Mouse (Mus musculus) forebrain, embryonic 14.5 days (tissue): Measurements from ENCODE around the gene Tagln3. TPM values are rescaled to one million over a fixed set of nuclear protein-coding genes. Genes with fewer than 3 reads are reported as not detected.

Source experiments
- ATAC-seq: fragments of 200-750 bp; cut with Nextera tagmentation; 2 replicates; pipeline ENCODE4 v1.8.0; 2017; ENCODE audit warnings: mild to moderate bottlenecking, moderate library complexity
- DNase-seq: peaks from one replicate; pipeline ENCODE4 v3.0.0-alpha.2; 2015; ENCODE audit warnings: low spot score
- H3K27ac ChIP-seq: fragments of 300-500 bp; sonication (generic); 2 replicates; pipeline ENCODE4 v1.5.1; 2014; ENCODE audit warnings: low read depth, mild to moderate bottlenecking, control low read depth, low read length, moderate library complexity
- H3K27me3 ChIP-seq: fragments of 300-500 bp; sonication (generic); replicated peaks from 2 replicates; pipeline ENCODE4 v1.6.1; 2014; ENCODE audit warnings: low read length, control low read depth, mixed read lengths; ENCODE audit not compliant: control insufficient read depth, insufficient read depth
- H3K36me3 ChIP-seq: fragments of 300-500 bp; sonication (generic); 2 replicates; pipeline ENCODE4 v1.6.1; 2014; ENCODE audit warnings: low read length, control low read depth; ENCODE audit not compliant: control insufficient read depth, insufficient read depth
- H3K4me1 ChIP-seq: fragments of 300-500 bp; sonication (generic); 2 replicates; pipeline ENCODE4 v1.6.1; 2014; ENCODE audit warnings: antibody characterized with exemption, low read length, control low read depth; ENCODE audit not compliant: control insufficient read depth, insufficient read depth
- H3K4me2 ChIP-seq: fragments of 300-500 bp; sonication (generic); 2 replicates; pipeline ENCODE4 v1.6.1; 2014; ENCODE audit warnings: mild to moderate bottlenecking, control low read depth, low read length
- H3K4me3 ChIP-seq: fragments of 300-500 bp; sonication (generic); 2 replicates; pipeline ENCODE4 v1.5.1; 2014; ENCODE audit warnings: low read depth, low read length, control low read depth
- H3K9ac ChIP-seq: fragments of 300-500 bp; sonication (generic); 2 replicates; pipeline ENCODE4 v1.6.1; 2014; ENCODE audit warnings: mild to moderate bottlenecking, low read length, control low read depth, moderate library complexity
- H3K9me3 ChIP-seq: fragments of 300-500 bp; sonication (generic); replicated peaks from 2 replicates; pipeline ENCODE4 v1.6.1; 2016; ENCODE audit warnings: low read length, control low read depth, mixed read lengths; ENCODE audit not compliant: control insufficient read depth
- WGBS: fragments of 180-500 bp; shearing (Covaris S2); extraction: QIAGEN DNeasy Blood & Tissue Kit; methylation state at CpG from one replicate; pipeline ENCODE4 v1.1.7; 2014; 5-methylcytosine and 5-hydroxymethylcytosine counted together
- polyA plus RNA-seq: library from polyadenylated mRNA; unstranded; fragments of >200 nt; fragmentation: Nextera tagmentation; extraction: Ambion mirVana; gene quantifications from 2 replicates; pipeline ENCODE4 v1.2.1, GENCODE M21; 2014

Gene Tagln3
- polyA plus RNA-seq, 1 experiment from 2014 or later = 598 TPM

DNA sequence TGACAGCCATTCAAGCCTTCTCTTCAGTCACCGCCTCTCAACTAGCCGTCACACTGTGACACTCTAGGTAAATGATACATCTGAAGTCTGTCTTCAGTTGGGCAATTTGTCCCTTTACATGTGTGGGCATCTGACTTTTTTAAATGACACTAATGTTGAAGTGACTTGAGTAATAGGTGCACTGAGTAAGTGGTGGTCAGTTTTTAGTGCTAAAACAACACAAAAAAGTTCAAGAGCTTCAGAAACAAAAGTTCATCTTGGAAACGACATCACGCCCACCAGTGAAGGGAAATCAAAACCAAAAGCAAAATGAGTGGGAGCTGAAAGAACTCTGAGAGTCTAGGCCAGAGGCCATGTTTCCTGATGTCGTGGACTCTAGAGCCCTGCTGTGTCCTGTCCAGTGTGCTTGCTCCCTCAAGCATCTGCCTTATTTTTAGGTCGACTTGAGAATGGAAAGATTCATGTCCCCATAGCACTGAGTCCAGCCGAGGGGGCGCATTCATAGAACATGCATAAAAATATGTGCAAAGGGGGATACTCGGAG is 34.4 kb upstream of the Tagln3 start:
- Histone ChIP-seq H3K27me3 (no peaks in the 10 kb centered on the region), H3K4me3 (no peak overlapping the region), H3K4me1 (no peaks in the 10 kb centered on the region), H3K27ac (no peak overlapping the region), H3K9ac (no peak overlapping the region), H3K9me3 (no peaks in the 10 kb centered on the region), H3K4me2 (no peak overlapping the region), H3K36me3 (0 out of 2 replicates have a peak, but pooled peaks cover 3% of the 10 kb centered on the region)
- WGBS = 85% methylated on average over 9 of the region's 9 CpGs
- DNase-seq = no peak
- ATAC-seq = no peak

DNA sequence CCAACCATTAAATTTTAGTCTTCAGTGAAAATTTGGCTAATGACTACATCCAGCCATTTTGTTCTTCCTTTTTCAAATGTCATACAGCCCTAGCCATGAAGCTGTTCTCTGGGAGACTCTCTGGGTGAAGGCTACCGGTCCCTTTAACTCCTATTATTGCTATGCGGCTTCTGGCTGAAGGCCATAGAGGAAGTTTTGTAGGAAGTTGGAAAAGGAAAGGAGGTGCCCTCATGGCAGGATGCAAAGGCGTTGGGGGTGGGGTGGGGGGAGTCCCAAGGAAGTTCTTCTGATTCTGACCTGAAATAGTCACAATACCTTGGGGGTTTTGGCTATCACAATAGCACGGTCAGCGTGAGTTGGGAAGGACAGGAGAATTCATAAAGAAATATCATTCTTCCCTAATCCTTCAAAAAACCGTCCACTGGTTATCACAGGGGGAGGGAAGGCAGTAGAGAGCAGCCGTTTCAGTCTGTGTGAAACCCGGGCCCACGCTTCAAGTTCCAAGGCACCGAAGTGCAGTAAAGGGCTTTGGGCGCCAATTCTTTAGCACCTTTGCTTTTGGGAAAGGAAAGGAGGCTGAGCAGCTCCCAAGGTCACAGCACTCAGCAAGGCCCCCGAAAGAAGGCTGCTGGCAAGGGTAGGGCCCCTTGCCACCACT is 33.1 kb upstream of the Tagln3 start:
- ATAC-seq (peak; percentile 42; the same call in 1 of the 2 replicates), DNase-seq (no peak)
- Histone ChIP-seq H3K4me1 (no peaks in the 10 kb centered on the region), H3K27ac (no peak overlapping the region), H3K4me2 (no peak overlapping the region), H3K4me3 (no peak overlapping the region), H3K36me3 (0 out of 2 replicates have a peak, but pooled peaks cover 3% of the 10 kb centered on the region), H3K9ac (no peak overlapping the region), H3K27me3 (no peaks in the 10 kb centered on the region), H3K9me3 (no peaks in the 10 kb centered on the region)
- WGBS = 92% methylated on average over 12 of the region's 12 CpGs

DNA sequence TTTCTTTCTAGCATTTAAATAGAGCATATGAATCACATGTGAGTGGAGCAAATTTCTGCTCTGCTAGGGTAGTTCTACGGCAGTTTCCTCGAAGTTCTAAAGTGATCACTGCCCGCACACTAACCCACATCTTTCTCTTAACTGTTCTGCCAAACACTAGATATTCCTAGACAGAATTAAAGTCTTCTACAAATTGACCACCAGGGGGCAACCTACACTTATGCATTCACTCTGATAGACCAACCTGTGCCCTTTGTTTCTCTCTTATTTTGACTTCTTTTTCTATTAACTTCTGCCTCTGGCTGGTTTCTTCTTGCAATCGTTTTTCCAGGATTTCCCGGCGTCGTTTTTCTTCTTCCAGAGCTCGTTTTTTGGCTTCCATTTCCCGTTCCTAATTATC is 32.4 kb upstream of the Tagln3 start:
- H3K4me2 ChIP-seq = no peak overlapping the region
- H3K27me3 ChIP-seq = no peaks in the 10 kb centered on the region
- 34% methylated on average over 9 of the region's 9 CpGs for WGBS
- H3K4me1 ChIP-seq = no peaks in the 10 kb centered on the region
- H3K9ac ChIP-seq = no peak overlapping the region
- no peak overlapping the region for H3K27ac ChIP-seq
- no peak overlapping the region for H3K4me3 ChIP-seq
- ATAC-seq (peak; percentile 85), DNase-seq (peak; percentile 90)
- no peaks in the 10 kb centered on the region for H3K9me3 ChIP-seq
- 0 out of 2 replicates have a peak, but pooled peaks cover 3% of the 10 kb centered on the region for H3K36me3 ChIP-seq

DNA sequence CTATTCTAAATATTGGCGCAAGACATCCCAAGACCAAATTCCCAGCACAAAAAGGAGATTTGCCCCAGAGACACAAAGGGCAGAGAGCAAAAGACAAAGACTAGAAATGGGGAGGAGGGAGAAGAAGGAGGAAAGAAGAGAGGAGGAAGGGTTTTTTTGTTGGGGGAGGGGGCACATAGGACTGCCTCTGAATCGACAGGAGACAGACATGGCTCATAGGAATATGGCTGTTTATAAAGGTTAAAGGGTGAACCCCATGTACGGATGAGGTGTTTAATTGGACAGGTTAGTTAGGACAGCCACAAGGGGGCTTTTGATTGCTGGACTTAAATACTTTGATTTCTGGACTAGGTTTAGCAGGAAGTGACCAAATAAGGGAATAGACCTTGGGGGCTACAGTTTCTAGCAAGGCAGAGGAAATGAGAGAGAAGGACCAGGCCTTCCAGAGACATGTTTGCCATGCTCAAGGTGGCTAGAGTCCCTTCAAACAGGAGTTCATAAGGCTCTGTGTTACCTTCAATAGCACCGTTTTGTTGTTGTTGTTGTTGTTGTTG is 19.3 kb upstream of the Tagln3 start:
- DNase-seq = no peak
- H3K27ac ChIP-seq = no peak overlapping the region
- H3K4me2 ChIP-seq = peak overlapping the region; percentile 60; the same call in 1 of the 2 replicates
- H3K9ac ChIP-seq = peak overlapping the region; percentile 95; the same call in 1 of the 2 replicates
- WGBS = 72% methylated on average over 4 of the region's 4 CpGs
- 0 out of 2 replicates have a peak, but pooled peaks have one; percentile 6 for ATAC-seq
- H3K27me3 ChIP-seq = no peaks in the 10 kb centered on the region
- 0 out of 2 replicates have a peak, but pooled peaks cover 7% of the 10 kb centered on the region for H3K36me3 ChIP-seq
- H3K4me3 ChIP-seq = peak overlapping the region; percentile 77; the same call in 1 of the 2 replicates
- H3K9me3 ChIP-seq = no peaks in the 10 kb centered on the region
- H3K4me1 ChIP-seq = peaks cover 13% of the 10 kb centered on the region

DNA sequence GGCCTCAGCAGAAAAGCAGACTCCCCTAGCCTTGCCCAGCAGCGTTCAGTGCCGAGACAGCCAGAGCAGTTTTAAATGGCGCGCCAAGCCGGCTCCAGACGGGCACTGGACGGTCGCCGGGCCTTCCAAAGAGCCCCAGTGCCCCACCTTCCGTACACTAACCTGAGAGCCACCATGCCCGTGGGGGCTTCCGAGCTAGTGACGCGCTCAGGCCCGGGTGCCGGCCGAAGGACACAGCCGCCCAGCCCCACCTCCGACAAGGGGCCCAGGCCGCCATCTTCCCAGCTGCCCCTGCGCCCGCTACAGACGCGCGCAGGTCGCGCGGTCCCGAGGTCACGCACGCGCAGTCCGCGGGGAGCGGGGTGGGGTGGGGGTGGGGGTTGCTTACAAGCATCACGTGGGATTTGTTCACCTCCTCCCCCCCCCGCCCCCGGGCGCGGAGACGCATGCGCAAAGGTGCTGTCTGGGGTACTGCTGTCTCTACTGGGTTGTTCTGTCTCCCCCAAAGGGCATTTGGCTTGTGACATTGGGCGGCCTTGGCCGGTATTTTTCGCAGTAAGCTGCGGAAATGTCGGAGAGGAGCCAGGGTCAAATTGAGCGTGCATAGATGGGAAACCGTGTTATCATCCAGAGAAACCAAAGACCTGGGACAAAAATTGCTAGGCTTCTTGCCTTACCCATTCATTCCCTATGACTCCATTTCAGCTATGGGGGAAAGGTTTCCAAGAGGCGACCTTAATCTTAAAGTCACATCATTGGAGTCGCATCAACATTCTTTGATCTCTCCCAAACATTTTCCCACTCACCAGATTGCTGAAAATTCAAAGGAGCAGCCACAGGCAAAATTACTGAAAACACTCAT is 18.4 kb upstream of the Tagln3 start, which contains the start of gene Abhd10:
Gene Abhd10, minus strand, starts transcription at position 341 of the 862 bp plus-strand sequence.
- Histone ChIP-seq H3K9ac (peak within 1 kb of the TSS; percentile 95), H3K4me2 (peak within 1 kb of the TSS; percentile 60), H3K4me1 (peaks cover 13% of the 10 kb centered on the region), H3K27me3 (no peaks in the 10 kb centered on the region), H3K4me3 (peak within 1 kb of the TSS; percentile 77), H3K36me3 (no peaks in the 10 kb centered on the region), H3K27ac (peak within 1 kb of the TSS; percentile 89), H3K9me3 (no peaks in the 10 kb centered on the region)
- WGBS = under 1% methylated on average over 51 of the region's 51 CpGs
- ATAC-seq = peak; percentile 97
- DNase-seq = peak; percentile 96

DNA sequence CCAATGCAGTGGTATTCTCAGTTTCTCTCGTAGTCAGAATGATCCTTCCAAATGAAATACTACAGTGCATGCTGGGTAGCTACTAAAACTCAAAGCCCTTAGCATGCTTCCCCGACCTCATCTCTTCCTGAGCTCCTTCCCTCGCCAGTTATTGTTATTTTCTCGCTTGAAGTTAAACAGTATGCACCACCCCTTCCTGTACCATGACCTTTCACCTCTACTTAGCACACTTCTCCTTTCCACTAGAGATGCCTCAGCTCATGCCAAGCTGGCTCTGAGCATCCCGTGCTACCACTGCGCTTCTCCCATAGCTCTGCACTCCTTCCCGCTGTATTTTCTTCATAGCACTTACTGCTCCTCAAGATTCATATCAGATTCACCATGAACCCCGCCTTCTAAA is 13.5 kb upstream of the Tagln3 start:
- no peak for ATAC-seq
- H3K9ac ChIP-seq = no peak overlapping the region
- peaks cover 8% of the 10 kb centered on the region for H3K4me1 ChIP-seq
- no peak overlapping the region for H3K4me3 ChIP-seq
- no peaks in the 10 kb centered on the region for H3K9me3 ChIP-seq
- H3K4me2 ChIP-seq = no peak overlapping the region
- H3K36me3 ChIP-seq = peaks cover 35% of the 10 kb centered on the region
- no peak overlapping the region for H3K27ac ChIP-seq
- WGBS = 93% methylated on average over 8 of the region's 8 CpGs
- H3K27me3 ChIP-seq = no peaks in the 10 kb centered on the region
- DNase-seq = no peak

DNA sequence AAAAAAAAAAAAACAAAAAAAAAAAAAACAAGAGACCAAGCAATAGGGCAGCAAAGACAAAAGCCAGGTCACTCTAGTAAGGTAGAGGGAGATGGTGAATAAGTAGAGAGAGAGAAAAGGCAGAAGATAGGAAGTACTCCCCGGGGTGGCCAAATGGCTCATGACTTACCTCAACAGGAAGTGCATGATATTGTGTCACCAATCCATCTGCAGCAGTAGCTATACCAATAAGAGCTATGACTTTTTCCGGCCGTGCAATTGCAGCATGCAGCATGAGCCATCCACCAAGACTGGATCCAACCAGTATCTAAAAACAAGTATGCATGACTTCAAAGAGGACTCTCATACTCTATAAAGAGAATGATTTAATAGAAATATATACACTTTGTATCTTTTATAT is 12.3 kb upstream of the Tagln3 start:
- Histone ChIP-seq H3K36me3 (peaks cover 46% of the 10 kb centered on the region), H3K4me1 (peaks cover 8% of the 10 kb centered on the region), H3K4me3 (no peak overlapping the region), H3K9me3 (no peaks in the 10 kb centered on the region), H3K27ac (no peak overlapping the region), H3K27me3 (no peaks in the 10 kb centered on the region), H3K9ac (no peak overlapping the region), H3K4me2 (no peak overlapping the region)
- no peak for ATAC-seq
- 91% methylated on average over 3 of the region's 3 CpGs for WGBS
- DNase-seq = no peak

DNA sequence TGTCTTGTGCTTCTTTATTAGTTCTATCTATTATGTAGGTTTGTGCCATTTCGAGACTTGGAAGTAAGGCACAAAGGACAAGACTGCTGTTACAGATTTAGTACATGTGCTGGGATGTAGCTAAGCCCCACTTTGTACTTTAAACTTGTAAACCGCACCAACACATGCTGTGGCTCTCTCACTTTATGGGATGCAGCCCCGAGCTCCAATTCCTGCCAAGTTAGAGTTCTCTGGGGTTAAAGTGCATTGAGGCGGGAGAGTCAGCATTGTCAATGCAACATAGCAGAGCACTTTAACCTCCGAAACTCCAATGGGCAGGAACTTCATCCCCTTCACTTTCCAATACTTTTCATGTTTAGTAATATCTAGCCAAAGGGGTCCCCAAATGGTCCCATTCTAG is 4.8 kb upstream of the Tagln3 start:
- 92% methylated on average over 5 of the region's 5 CpGs for WGBS
- Histone ChIP-seq H3K9me3 (no peaks in the 10 kb centered on the region), H3K36me3 (peaks cover 46% of the 10 kb centered on the region), H3K4me3 (no peak overlapping the region), H3K9ac (no peak overlapping the region), H3K27me3 (no peaks in the 10 kb centered on the region), H3K4me2 (no peak overlapping the region), H3K4me1 (peaks cover 3% of the 10 kb centered on the region; the same call in 1 of the 2 replicates), H3K27ac (no peak overlapping the region)
- DNase-seq (no peak), ATAC-seq (no peak)
